Mouse (Mus musculus): ENCODE results near the gene Mast4.

DNA sequence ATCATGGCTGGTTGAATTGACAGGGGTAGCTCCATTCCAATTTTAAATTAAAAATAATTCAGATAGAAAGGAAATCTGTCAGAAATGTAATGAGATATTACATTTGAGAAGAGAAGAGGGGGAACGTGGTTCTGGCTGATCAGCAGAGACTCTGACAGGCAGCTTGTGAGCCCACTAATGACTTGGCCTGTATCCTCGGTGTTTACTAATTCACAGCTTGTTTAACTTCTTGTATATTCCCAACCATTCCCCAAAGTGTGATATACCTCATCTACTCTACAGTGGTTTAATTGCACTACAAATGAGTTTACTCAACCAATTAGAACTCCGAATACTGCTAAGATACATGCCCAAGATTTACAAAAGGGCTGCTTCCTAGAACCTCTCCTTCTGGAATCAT is 555.0 kb downstream of the Mast4 start:
- TF ChIP-seq POLR2A (IDR thresholded peaks at IDR 0.05; ENCODE audit: low read depth, low read length) (no peak), CTCF (IDR thresholded peaks at IDR 0.05; ENCODE audit: borderline replicate concordance, insufficient read depth, low read length) (no peak)
